Mouse (Mus musculus) midbrain, embryonic 13.5 days (tissue): ENCODE data around the gene Otub2. TPM values are rescaled to one million over a fixed set of nuclear protein-coding genes. Genes with fewer than 3 reads are reported as not detected.

ENCODE experiments used
- polyA plus RNA-seq: library from polyadenylated mRNA; unstranded; fragments of >200 nt; fragmentation: Nextera tagmentation; extraction: Ambion mirVana; gene quantifications from 2 replicates; pipeline ENCODE4 v1.2.1, GENCODE M21; 2015

The Otub2 gene
- polyA plus RNA-seq, 1 experiment from 2014 or later = 19.6 TPM

Other genes with a start within 250 kb of the Otub2 start
- gene Prima1, start 146.5 kb upstream of the Otub2 start, polyA plus RNA-seq = 1.6 and 2.1 TPM in 2 replicates
- 19.4 and 21.1 TPM in 2 replicates for gene Fam181a, start 77.7 kb upstream of the Otub2 start, polyA plus RNA-seq
- 0.57 and 0.82 TPM in 2 replicates for gene Asb2, start 32.7 kb upstream of the Otub2 start, polyA plus RNA-seq
- 0.68 and 1.2 TPM in 2 replicates for gene 9330161L09Rik, start 19.1 kb downstream of the Otub2 start, polyA plus RNA-seq
- 138 and 163 TPM in 2 replicates for gene Ddx24, start 37.1 kb downstream of the Otub2 start, polyA plus RNA-seq
- gene Ifi27, start 45.5 kb downstream of the Otub2 start, polyA plus RNA-seq = 5.2 and 6.2 TPM in 2 replicates
- gene Ifi27l2a, start 55.0 kb downstream of the Otub2 start, polyA plus RNA-seq = 3.0 and 6.2 TPM in 2 replicates
- not detected in 2 replicates for gene Ifi27l2b, start 68.5 kb downstream of the Otub2 start, polyA plus RNA-seq
- 2.0 and 2.2 TPM in 2 replicates for gene Ppp4r4, start 143.6 kb downstream of the Otub2 start, polyA plus RNA-seq
- gene Serpina10, start 242.8 kb downstream of the Otub2 start, polyA plus RNA-seq = 0.05 TPM in 1 of 2 replicates, not detected in the other